Mouse (Mus musculus): ENCODE results near the gene Gm20219.

Gene Gm20219

DNA sequence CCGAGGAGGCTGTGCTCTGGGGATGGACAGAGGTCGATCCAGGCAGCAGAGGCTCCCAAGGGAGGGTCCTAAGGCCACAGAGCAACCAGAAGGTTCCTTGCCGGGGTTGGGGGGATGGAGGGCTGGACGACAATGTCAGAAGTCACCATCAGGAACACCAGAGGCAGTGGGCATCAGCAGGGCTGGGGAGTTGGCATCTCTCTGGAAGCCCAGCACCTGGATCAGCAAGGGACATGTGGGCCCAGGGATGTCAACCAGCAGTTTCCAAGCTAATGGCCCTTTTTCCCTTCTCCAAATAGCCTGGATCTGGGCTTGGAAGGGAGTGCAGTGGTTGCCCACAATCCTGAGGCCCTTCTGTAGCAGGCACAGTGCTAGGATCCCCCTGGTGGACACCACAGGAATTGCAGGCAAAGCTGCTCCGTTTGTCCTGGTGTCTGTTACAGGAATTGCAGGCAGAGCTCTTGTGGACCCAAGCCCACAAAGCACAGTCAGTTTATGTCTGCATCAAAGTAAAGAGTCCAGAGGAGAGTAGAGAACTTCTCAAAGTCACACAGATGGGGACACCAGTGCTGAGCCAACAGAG lies 1.3 kb downstream of the Gm20219 start:
- DNase-seq (ENCODE audit: low spot score), result peak; percentile 63

GRCm38 (mm10) chr17:56551841-56552581 lies 2.2 kb downstream of the Gm20219 start:
- no peak for DNase-seq (ENCODE audit: low spot score)

GRCm38 (mm10) chr17:56550784-56551475 lies 3.3 kb downstream of the Gm20219 start:
- no peak for DNase-seq (ENCODE audit: low spot score)

- no peak for DNase-seq (ENCODE audit: low spot score)
Measured at GRCm38 (mm10) chr17:56548605-56549105, 5.5 kb downstream of the Gm20219 start.

DNA sequence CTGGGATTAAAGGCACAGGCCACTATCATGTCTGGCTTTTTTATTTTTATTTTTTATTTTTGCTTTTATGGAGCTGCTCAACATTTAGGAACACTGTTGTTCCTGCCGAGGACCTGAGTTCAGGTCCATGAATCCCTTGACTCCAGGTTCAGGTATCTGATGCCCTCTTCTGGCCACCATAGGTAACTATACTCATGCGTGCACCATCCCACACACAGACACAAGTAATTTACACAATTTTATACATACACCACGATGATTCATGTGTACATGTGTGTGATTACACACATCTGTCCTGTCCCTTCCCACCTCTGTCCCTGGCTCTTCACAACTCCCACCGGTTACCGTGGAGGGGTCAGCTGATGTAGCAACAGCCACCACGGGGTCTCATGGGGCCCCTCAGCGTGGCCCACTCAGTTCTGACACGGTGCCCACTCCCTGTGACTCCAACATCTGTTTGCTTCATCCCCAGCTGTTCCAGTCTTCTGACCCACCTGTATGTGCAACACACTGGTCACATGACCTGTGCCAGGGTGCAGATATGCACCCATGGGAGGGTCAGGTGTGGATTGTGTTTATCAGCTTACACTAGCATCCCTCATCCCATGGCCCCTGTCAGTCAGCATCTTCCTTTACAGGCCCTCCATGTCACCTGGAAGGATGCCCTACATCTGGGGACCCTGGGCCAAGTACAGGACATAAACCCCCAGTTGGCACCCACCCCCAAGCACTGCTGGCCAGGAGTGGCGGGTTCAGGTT lies 6.2 kb downstream of the Gm20219 start:
- DNase-seq (ENCODE audit: low spot score), result no peak

DNA sequence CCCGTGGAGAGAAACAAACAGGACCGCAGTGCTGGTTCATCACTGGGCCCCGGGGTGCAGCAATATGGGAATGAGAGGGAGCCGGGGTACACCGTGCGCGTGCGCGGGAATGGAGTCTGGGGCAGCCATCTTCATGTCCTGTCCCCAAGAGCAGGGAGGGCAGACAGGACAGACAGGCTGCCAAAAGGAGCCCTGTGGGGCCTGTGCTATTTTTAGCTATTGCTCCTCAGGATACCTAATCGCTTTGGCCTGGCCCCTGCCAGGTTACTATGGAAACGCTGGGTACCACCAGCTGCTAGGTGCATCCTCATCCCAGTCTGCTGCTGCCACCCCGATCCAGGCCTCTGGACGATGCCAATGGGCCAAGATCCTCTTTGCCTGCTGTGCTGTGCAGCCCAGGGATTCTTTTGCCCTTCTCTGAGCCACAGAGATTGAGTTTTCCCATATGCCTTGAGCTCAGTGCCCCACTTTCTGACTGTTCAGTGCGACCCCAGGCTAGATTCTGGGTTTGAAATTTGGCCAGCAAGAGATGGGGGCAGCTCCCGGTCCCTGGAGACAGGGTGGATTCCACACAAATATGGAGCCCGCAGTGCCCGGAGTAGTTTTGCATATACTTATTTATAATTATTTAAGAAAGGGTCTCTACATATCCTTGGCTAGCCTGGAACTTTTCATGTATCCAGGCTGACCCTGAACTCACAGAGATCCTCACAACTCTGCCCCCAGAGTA lies 6.9 kb downstream of the Gm20219 start:
- no peak for DNase-seq (ENCODE audit: low spot score)

GRCm38 (mm10) chr17:56546576-56546975 lies 7.6 kb downstream of the Gm20219 start:
- DNase-seq (ENCODE audit: low spot score), result no peak

DNA sequence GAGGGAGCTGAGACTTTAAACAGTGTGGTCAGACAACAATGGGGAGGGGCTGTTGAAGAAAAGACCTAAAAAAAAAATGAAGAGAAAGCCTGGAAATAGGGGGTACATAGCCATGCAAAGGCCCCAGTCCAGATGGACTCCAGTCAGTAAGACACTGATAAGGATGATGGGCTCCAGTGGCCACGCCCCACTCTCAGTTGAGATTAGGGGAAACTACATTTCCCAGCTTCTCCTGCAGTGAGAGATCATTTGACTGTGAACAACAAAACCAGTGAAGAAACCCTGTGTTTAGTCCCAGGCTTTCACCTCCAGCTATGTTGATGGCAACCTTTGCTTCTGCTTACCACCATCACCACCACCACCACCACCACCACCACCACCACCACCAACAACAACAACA lies 8.2 kb downstream of the Gm20219 start:
- no peak for DNase-seq (ENCODE audit: low spot score)

GRCm38 (mm10) chr17:56544699-56545387 lies 9.3 kb downstream of the Gm20219 start:
- no peak for DNase-seq (ENCODE audit: low spot score)

DNA sequence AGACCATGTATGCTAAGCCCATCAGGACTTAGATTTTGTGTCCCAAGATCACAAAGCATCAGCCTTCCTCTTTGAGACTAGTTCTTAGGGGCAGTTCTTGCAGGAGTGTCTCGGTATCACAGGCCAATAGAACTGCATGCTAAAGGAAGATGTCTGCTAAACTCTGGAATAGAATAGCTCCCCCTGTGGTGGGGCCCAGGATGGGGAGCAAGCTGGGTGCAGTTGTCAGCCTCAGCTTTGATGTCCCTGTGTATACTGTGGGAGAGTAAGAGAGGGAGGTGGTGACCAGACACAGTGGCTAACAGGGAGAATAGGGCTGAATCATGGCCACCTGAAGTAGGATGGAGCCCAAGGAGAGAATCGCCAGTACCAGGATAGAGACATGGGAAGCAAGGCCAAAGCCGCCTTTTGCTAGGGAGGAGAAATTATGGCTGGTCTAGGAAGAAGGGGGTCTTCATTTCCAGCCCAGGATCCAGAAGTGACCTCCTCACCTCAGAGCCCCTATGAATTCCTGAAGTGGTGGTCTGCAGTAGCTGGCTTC lies 10.4 kb downstream of the Gm20219 start:
- no peak for DNase-seq (ENCODE audit: low spot score)

- DNase-seq (ENCODE audit: low spot score), result no peak
Measured at GRCm38 (mm10) chr17:56542736-56543135, 11.5 kb downstream of the Gm20219 start.

- no peak for DNase-seq (ENCODE audit: low spot score)
Measured at GRCm38 (mm10) chr17:56540562-56540975, 13.6 kb downstream of the Gm20219 start.

DNA sequence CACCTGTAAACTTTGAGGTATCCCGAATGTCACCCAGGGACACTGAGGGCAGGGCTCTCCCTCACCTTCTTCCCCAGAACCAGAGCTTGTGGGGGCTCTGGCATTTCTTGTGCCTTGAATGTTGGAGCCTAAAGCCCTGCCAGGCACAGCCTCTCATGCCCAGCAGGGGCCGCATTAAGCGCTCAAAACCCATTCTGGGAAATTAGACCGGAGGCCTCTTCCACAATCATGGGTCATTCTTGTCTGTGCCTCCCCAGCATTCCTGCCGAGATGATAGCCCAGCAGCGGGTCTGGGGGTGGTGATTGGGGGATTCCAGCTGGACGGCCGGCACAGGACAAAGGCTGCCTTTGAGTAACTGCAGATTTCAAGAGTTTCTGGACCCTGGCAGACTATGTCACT lies 16.3 kb downstream of the Gm20219 start:
- no peak for DNase-seq (ENCODE audit: low spot score)

DNA sequence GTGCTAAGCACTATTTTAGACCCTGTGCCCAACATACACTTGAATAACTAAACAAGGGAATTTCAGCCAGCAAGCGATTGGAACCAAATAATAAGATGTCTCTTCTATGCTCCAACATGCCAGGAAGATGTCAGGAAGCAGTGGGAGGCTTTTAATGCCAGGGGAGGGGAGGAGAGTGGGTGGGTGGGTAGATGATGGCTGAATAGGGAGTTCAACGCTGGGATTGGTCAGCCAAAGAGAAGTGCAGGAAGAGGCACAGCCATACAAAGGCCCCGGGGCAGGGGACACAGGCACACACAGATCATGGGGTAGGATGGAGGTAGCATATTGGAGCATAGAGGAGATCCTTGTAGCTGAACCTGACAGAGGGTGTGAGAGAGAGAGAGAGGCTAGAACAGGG lies 17.3 kb downstream of the Gm20219 start:
- no peak for DNase-seq (ENCODE audit: low spot score)

GRCm38 (mm10) chr17:56536192-56536591 lies 18.0 kb downstream of the Gm20219 start:
- DNase-seq (ENCODE audit: low spot score), result no peak

GRCm38 (mm10) chr17:56524943-56525342 lies 29.2 kb downstream of the Gm20219 start:
- DNase-seq (ENCODE audit: low spot score), result no peak

DNA sequence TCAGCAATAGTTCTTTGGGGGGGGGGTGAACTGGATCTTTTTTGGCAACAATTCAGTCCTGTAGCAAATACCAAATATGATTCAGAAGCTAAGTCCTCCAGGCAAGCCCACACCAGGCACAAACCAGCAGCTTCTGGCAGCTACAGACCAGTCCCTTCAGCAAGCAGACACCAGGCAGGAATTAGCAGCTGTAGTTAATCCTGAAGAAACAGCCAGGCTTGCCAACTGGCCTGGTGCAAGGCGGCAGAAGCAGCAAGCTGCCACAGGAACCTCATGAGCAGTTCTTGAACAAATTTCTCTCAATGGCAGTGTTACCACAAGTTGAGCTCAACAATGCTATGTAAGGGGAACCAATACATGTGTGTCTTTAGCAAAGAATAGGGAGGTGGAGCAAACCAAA lies 31.4 kb downstream of the Gm20219 start:
- DNase-seq (ENCODE audit: low spot score), result no peak

DNA sequence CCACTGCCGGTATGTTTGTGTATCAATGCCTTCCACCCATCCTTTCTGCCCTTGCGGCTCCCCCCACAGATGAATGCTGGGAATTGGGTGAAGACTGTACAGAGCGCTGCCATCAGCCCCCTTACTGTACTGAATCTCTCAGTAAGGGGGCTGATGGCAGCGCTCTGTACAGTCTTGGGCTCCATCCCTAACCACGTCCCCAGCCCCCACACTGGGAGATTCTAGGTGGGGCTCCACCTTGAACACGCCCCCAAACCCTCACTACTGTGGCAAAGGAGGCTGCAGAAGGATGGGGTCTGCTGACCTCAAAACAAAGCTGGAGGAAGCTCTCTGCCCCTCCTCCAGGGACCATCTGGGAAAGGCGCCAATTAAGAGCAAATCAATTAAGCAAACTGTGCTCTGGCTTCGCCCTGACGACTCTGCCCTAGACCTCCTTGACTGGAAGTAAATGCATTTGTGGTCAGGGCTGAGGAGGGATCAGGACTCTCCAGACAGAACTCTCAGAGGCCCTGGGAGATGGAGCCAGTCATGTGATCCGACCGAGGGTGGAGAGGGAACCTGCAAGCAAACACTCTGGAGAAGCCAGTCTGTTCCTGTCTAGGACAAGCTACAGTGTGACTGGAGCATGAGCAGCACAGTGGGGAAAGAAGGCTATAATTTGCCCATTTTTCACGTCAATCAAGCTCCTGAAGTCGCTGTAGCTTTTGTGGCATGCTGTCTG lies 38.3 kb downstream of the Gm20219 start:
- DNase-seq (ENCODE audit: low spot score), result peak; percentile 16

- DNase-seq (ENCODE audit: low spot score), result no peak
Measured at GRCm38 (mm10) chr17:56514916-56515315, 39.3 kb downstream of the Gm20219 start.

- DNase-seq (ENCODE audit: low spot score), result no peak
Measured at GRCm38 (mm10) chr17:56514330-56514729, 39.9 kb downstream of the Gm20219 start.
